ENCODE assay signal across 23 mouse cellular contexts in the genomic region with DNA sequence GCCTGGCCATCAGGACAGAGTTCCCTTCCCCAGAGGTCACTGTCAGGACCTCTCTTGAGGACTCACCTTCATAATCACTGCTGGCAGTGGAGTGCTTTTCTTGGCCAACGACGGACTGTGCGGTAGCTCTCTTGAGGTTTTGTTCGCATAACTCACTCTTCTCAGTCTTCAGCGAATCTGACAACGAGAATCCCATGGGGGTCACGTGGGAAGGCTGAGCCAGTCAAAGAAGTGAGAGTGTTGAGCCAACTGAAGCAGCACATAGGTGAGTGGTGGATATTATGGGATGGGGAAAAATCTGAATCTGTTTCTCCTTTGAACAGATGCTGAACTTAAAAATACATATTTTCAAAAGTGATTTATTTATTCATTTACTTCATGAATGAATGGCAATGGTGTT. TPM values are rescaled to one million over a fixed set of nuclear protein-coding genes. Genes with fewer than 3 reads are reported as not detected.
"Had no signal": no experiment of that assay in that cellular context is flagged by ENCODE, and none has a peak within 500 bp of the region (broad histone marks: within the 10 kb centered on the region; RNA-seq: fewer than 3 reads in every experiment).

No protein-coding gene starts in this region.

- DNase-seq: kidney, adult 2 months; kidney, postnatal 14 days; lung, adult 2 months; lung, postnatal 36 days; spleen, adult 18-20 months; thymus, adult 2 months; thymus, postnatal 25 days had no signal

- ATAC-seq: lung, postnatal 0 days had no signal

- H3K4me3 ChIP-seq: kidney, embryonic 15.5 days; left cerebral cortex, adult 2 months; limb, embryonic 10.5 days; liver, embryonic 15.5 days; neural tube, embryonic 13.5 days; stomach, embryonic 15.5 days had no signal

- H3K4me1 ChIP-seq: kidney, embryonic 15.5 days; limb, embryonic 10.5 days; liver, embryonic 15.5 days; neural tube, embryonic 13.5 days; stomach, embryonic 15.5 days had no signal

- H3K9ac ChIP-seq: kidney, embryonic 15.5 days; liver, embryonic 15.5 days; neural tube, embryonic 13.5 days; stomach, embryonic 15.5 days had no signal

- H3K4me2 ChIP-seq: kidney, embryonic 15.5 days; liver, embryonic 11.5 days; liver, embryonic 15.5 days; neural tube, embryonic 13.5 days; stomach, embryonic 15.5 days had no signal

- H3K9me3 ChIP-seq: kidney, embryonic 15.5 days; limb, embryonic 10.5 days; liver, embryonic 15.5 days; neural tube, embryonic 13.5 days; stomach, embryonic 15.5 days had no signal

- H3K27ac ChIP-seq: kidney, embryonic 15.5 days; left cerebral cortex, adult 2 months; limb, embryonic 10.5 days; liver, embryonic 15.5 days; neural tube, embryonic 13.5 days; stomach, embryonic 15.5 days had no signal

- H3K36me3 ChIP-seq: kidney, embryonic 15.5 days; limb, embryonic 10.5 days; liver, embryonic 15.5 days; neural tube, embryonic 13.5 days; stomach, embryonic 15.5 days had no signal

- H3K27me3 ChIP-seq: kidney, embryonic 15.5 days; liver, embryonic 15.5 days; neural tube, embryonic 13.5 days; stomach, embryonic 15.5 days had no signal

RNA-seq across cellular contexts. Expression of gene Gm11213, which starts 3.3 kb away (rescaled TPM):
- total RNA-seq: layer of hippocampus, postnatal 25 days; left cerebral cortex, adult 2 months; left cerebral cortex, postnatal 14 days; megakaryocyte progenitor cell, adult 5-6 weeks; monocyte, adult 5-6 weeks had no signal
- polyA plus RNA-seq: kidney, adult 2 months; kidney, embryonic 15.5 days; large intestine, adult 2 months; limb, embryonic 10.5 days; limb, embryonic 14.5 days; liver, embryonic 11.5 days; liver, embryonic 15.5 days; lung, adult 2 months; lung, postnatal 0 days; neural tube, embryonic 13.5 days; stomach, embryonic 15.5 days; thymus, adult 2 months; urinary bladder, adult 2 months had no signal

RNA-seq across cellular contexts. Expression of gene Tex48, which starts 13.8 kb away (rescaled TPM):
- total RNA-seq: layer of hippocampus, postnatal 25 days; left cerebral cortex, adult 2 months; left cerebral cortex, postnatal 14 days; megakaryocyte progenitor cell, adult 5-6 weeks; monocyte, adult 5-6 weeks had no signal
- polyA plus RNA-seq: kidney, adult 2 months; kidney, embryonic 15.5 days; large intestine, adult 2 months; limb, embryonic 10.5 days; limb, embryonic 14.5 days; liver, embryonic 11.5 days; liver, embryonic 15.5 days; lung, adult 2 months; lung, postnatal 0 days; neural tube, embryonic 13.5 days; stomach, embryonic 15.5 days; urinary bladder, adult 2 months had no signal

RNA-seq across cellular contexts. Expression of gene Gm11214, which starts 54.8 kb away (rescaled TPM):
- total RNA-seq: layer of hippocampus, postnatal 25 days; left cerebral cortex, adult 2 months; left cerebral cortex, postnatal 14 days; megakaryocyte progenitor cell, adult 5-6 weeks; monocyte, adult 5-6 weeks had no signal
- polyA plus RNA-seq: kidney, adult 2 months; kidney, embryonic 15.5 days; large intestine, adult 2 months; limb, embryonic 10.5 days; limb, embryonic 14.5 days; liver, embryonic 11.5 days; liver, embryonic 15.5 days; lung, adult 2 months; lung, postnatal 0 days; neural tube, embryonic 13.5 days; stomach, embryonic 15.5 days; testis, adult 2 months; thymus, adult 2 months; urinary bladder, adult 2 months had no signal
